Mouse (Mus musculus) G1E (cell line): ENCODE measurements around the gene Ankrd54. TPM values are rescaled to one million over a fixed set of nuclear protein-coding genes. Genes with fewer than 3 reads are reported as not detected.

ENCODE experiments used
- ATAC-seq: 2 replicates; pipeline ENCODE4 v1.8.0; 2016; ENCODE audit warnings: mild to moderate bottlenecking; ENCODE audit not compliant: insufficient number of reproducible peaks, poor library complexity, low FRiP score, severe bottlenecking; ENCODE audit errors: extremely low read depth
- DNase-seq: peaks from one replicate; pipeline ENCODE4 v3.0.0; 2012; ENCODE audit warnings: low spot score
- H3K27me3 ChIP-seq: 2 replicates; pipeline ENCODE4 v1.6.1; 2012; ENCODE audit warnings: mild to moderate bottlenecking, low read length, inconsistent platforms; ENCODE audit not compliant: insufficient read depth
- H3K36me3 ChIP-seq: replicated peaks from 2 replicates; pipeline ENCODE3; 2012; ENCODE audit warnings: mild to moderate bottlenecking, inconsistent platforms
- H3K4me1 ChIP-seq: 2 replicates; pipeline ENCODE4 v1.6.1; 2012; ENCODE audit warnings: low read depth, low read length, inconsistent platforms, mixed read lengths; ENCODE audit not compliant: insufficient read depth
- H3K4me3 ChIP-seq: 2 replicates; pipeline ENCODE4 v1.5.1; 2012; ENCODE audit warnings: low read depth, mild to moderate bottlenecking, inconsistent platforms, low read length, moderate library complexity, mixed read lengths
- H3K9me3 ChIP-seq: replicated peaks from 2 replicates; pipeline ENCODE4 v1.6.1; 2012; ENCODE audit warnings: inconsistent platforms
- CTCF ChIP-seq: IDR thresholded peaks from 2 replicates; pipeline ENCODE4 v1.5.1; 2012; ENCODE audit warnings: low read depth, low read length, inconsistent platforms, mixed read lengths
- GATA1 ChIP-seq: IDR thresholded peaks from 2 replicates; pipeline ENCODE4 v1.6.1; 2012; ENCODE audit warnings: borderline replicate concordance, low read length, inconsistent platforms, mixed read lengths
- GATA2 ChIP-seq: IDR thresholded peaks from 2 replicates; pipeline ENCODE4 v1.6.1; 2012; ENCODE audit warnings: low read depth, low read length, inconsistent platforms, borderline replicate concordance
- POLR2AphosphoS5 ChIP-seq: IDR thresholded peaks from 2 replicates; pipeline ENCODE4 v1.6.1; 2012; ENCODE audit warnings: low read depth, low read length, inconsistent platforms; ENCODE audit not compliant: insufficient replicate concordance
- TAL1 ChIP-seq: conservative IDR thresholded peaks from 2 replicates; pipeline ENCODE4 v1.6.1; 2012; ENCODE audit warnings: low read depth, low read length, inconsistent platforms, mixed read lengths
- polyA plus RNA-seq: library from polyadenylated mRNA; stranded (reverse); fragments of >175 nt; gene quantifications from 2 replicates; pipeline ENCODE4 v1.2.3, GENCODE M21; 2012
- total RNA-seq, 2 experiments: library from RNA; stranded (forward) in 1 of 2; stranded (reverse) in 1 of 2; fragments of 200-1000 nt in 1 of 2; fragments of >200 nt in 1 of 2; fragmentation: Nextera tagmentation in 1 of 2; gene quantifications; 2 replicates each; pipeline ENCODE4 v1.2.3; 2014 to 2017

Ankrd54 gene
- total and polyA plus RNA-seq, 3 experiments, result 15.7 to 51.9 (median 15.8) TPM

DNA sequence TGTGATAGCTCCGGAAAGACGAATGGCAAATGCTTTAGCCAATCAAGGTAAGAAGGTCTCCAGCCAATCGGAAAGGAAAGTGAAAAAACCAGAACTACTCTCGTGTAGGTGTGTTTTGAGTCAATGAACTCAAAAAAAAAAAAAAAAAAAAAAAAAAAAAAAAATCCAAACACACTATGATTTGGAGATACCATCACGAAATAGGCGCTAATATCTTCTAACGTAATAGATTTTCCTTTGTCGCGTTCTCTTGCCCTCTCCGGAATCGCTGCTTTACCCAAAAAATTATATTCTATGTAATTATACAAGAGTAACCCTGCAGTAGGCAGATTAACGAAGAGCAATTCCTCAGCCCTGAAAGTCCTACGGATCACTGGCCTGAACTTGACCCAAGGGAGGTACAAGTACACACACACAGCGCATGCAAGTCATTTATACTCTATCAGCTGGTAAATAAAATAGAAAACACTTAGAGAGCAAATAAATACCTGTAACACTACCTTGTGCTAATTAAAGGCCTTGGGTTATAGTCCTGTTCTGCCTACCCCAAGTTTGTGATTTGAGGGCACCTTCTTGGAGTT, 557 bp upstream of the Ankrd54 start:
- ATAC-seq, result no peak
- H3K4me1 ChIP-seq, result peaks cover 58% of the 10 kb centered on the region
- no peaks in the 10 kb centered on the region for H3K9me3 ChIP-seq
- peaks cover 31% of the 10 kb centered on the region for H3K36me3 ChIP-seq
- H3K4me3 ChIP-seq, result peak overlapping the region; percentile 46
- no peaks in the 10 kb centered on the region for H3K27me3 ChIP-seq
- TF ChIP-seq TAL1 (no peak), POLR2AphosphoS5 (no peak), GATA2 (no peak), GATA1 (no peak), CTCF (no peak)
- no peak for DNase-seq

DNA sequence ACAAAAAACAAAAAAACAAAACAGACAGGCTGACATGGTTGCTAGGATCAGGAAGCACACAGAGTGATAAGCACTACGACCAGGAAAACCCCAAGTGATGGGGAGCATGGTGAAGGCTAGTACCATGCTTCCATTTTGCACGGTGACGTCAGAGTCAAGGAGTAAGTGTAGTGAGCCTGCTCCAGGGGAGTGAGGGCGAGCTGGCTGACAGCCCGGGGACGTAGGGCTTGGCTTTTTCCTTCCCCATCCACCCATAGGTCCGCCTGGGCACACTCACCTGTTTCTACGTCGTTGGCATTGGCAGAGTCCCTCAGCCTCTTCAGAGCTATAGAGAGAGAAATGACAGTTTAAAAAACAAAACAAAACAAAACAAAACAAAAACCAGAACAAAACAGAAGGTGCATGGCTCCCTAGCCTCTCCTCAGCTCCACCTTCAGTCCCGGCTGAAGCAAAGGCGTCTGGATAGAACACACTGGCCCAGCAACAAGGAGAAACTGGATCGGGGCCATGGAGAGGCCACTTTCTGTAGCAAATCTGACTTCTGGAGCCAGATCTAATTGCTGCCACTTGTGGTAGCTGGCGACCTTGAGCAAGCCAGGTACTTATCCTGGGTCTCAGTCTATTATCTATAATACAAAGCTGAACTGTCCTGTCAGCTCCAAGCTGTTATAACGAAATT, 1.7 kb downstream of the Ankrd54 start:
- ATAC-seq (no peak), DNase-seq (no peak)
- TF ChIP-seq TAL1 (no peak), GATA1 (no peak), GATA2 (no peak), CTCF (no peak), POLR2AphosphoS5 (no peak)
- peaks cover 3% of the 10 kb centered on the region; the same call in 1 of the 2 replicates for H3K9me3 ChIP-seq
- peaks cover 51% of the 10 kb centered on the region for H3K36me3 ChIP-seq
- H3K4me1 ChIP-seq, result peaks cover 39% of the 10 kb centered on the region
- no peak overlapping the region; the same call in 1 of the 2 replicates for H3K4me3 ChIP-seq
- no peaks in the 10 kb centered on the region for H3K27me3 ChIP-seq

GRCm38 (mm10) chr15:79057850-79058249, 4.8 kb downstream of the Ankrd54 start:
- H3K9me3 ChIP-seq, result peaks cover 3% of the 10 kb centered on the region; the same call in 1 of the 2 replicates
- peaks cover 83% of the 10 kb centered on the region for H3K36me3 ChIP-seq
- DNase-seq, result no peak
- TF ChIP-seq TAL1 (no peak), GATA1 (no peak), POLR2AphosphoS5 (no peak), GATA2 (no peak), CTCF (no peak)
- peaks cover 32% of the 10 kb centered on the region for H3K4me1 ChIP-seq
- no peak overlapping the region for H3K4me3 ChIP-seq
- no peaks in the 10 kb centered on the region for H3K27me3 ChIP-seq
- no peak for ATAC-seq

DNA sequence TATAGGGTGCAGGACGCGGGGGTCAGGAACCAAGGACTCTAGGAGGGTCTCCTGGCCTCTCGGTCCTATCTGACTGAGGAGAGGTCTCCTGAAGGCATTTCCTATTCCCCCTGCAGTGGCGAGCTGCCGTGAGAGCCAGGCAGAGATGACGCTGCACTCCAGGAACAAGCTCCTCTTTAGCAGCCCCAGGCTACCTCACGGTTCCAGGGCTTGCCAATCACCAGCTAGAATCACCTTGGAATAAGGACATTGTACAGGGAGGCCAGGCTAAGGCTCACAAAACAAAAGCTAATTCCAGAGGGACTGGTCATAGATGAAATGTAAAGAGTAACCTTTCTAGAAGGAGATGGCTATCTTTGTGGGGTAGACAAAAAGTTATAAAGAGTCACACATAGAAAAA, 6.1 kb downstream of the Ankrd54 start:
- Histone ChIP-seq H3K27me3 (no peaks in the 10 kb centered on the region), H3K9me3 (peaks cover 3% of the 10 kb centered on the region; the same call in 1 of the 2 replicates), H3K4me1 (peaks cover 37% of the 10 kb centered on the region), H3K4me3 (no peak overlapping the region), H3K36me3 (peaks cover 96% of the 10 kb centered on the region)
- no peak for ATAC-seq
- no peak for TF ChIP-seq GATA1
- no peak for TF ChIP-seq CTCF
- no peak for TF ChIP-seq GATA2
- TF ChIP-seq POLR2AphosphoS5, result no peak
- no peak for TF ChIP-seq TAL1
- DNase-seq, result no peak

DNA sequence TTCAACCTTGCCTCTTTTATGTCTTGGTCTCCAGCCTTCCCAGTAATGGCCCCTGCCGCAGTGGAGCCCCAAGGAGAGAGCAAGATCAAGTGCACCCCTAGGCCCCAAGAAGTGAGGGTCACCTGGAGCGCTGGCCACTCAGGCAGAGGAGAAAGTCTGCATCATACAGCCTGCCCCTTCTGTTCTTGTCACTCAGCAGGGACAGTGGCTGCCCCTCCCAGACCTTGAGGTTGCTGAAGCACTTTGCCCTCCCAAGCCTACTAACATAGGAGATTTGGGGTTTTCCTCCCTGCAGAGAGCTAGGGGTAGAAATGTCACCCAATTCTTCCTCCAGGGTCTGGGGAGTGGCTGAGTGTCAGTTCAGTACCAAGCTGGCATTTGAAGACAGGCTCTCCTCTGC, 10.3 kb downstream of the Ankrd54 start:
- ATAC-seq, result no peak
- Histone ChIP-seq H3K9me3 (no peaks in the 10 kb centered on the region), H3K27me3 (peaks cover 17% of the 10 kb centered on the region), H3K36me3 (peaks cover 64% of the 10 kb centered on the region), H3K4me3 (no peak overlapping the region), H3K4me1 (peaks cover 18% of the 10 kb centered on the region)
- no peak for TF ChIP-seq GATA1
- no peak for TF ChIP-seq TAL1
- no peak for TF ChIP-seq CTCF
- no peak for TF ChIP-seq POLR2AphosphoS5
- TF ChIP-seq GATA2, result no peak
- DNase-seq, result no peak
